Mouse (Mus musculus): ENCODE results near the gene Fam129a.

Gene Fam129a

DNA sequence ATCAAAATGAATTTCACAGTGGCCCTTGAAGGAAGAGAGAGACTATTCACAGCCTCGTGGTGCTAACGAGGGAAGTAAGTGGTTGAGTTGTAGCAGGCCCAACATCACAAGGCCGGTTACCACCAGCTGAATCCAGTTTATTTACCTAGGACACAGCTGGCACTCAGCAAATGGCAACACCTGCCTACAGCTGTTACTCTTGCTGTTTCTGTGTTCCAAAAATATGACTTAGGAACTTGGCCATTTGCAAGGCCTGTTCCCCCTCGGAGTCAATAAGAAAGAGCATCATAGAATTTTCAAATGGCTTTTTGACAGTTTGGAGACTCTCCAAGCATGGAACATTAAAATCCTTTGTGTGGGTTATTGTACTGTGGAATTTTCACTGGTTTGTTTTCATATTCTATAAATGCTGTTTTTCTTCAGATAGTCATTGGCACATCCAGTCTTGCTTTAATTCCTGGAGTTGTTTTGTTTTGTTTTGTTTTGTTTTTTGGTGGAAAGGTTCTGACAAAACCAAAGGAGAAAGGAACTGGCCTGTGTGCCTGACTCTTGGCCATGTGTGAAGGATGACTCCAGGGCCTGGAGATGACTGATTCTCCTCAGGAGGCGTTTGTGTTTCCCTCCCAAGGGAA is 139.6 kb downstream of the Fam129a start:
- TF ChIP-seq GATA4 (IDR thresholded peaks at IDR 0.05; ENCODE audit: insufficient replicate concordance, low read length) = no peak

DNA sequence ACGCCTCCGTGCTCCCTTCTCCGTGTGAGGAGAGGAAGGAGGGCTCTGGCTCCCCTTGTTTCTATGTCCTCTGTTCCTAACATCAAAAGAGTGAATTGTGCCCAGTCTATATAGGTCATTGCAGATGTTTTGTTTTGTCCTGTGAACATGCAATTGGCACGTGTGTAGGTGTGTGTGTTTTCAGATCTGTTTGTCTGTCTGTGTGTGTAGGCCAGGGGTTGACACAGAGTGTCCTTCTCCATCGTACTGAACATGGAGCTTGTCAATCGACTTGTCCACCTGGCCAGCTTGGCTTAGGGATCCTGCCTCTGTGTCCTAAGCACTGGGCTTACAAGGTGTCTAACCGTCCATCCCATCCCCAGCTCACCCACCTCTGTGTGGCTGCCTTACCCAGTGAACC is 140.1 kb downstream of the Fam129a start:
- TF ChIP-seq GATA4 (IDR thresholded peaks at IDR 0.05; ENCODE audit: insufficient replicate concordance, low read length) = no peak

DNA sequence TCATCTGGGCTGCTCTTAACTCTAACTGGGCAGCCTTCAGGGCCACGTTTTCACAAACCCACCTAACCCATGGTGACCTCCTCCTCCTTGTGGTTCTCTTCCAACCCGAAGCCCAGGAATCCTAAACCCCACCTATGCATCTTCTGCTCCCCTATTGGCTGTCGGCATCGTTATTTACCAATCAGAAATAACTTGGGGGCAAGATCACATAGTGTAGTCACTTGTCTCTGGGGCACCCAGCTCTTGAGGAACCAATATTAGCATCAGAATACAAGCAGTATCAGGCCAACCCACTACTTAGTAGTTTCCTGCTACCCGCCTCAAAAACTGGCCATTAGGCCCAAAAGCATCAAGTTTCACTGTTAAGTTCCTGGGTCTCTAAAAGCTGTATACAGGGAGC is 141.7 kb downstream of the Fam129a start:
- no peak for TF ChIP-seq GATA4 (IDR thresholded peaks at IDR 0.05; ENCODE audit: insufficient replicate concordance, low read length)

DNA sequence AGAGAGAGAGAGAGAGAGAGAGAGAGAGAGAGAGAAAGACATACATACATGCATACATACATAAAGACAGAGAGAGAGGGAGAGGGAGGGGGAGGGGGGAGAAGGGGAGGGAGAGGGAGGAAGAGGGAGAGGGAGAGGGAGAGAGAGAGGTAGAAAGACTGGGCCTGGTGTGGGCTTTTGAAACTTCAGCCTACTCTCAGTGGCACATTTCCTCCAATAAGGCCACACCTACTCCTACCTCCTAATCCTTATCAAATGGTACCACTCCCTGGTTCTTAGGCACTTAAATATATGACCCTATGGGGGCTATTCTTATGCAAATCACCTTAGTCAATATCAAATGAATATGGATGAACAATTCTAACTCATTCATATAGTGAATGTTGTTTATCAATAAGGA is 142.6 kb downstream of the Fam129a start:
- no peak for TF ChIP-seq GATA4 (IDR thresholded peaks at IDR 0.05; ENCODE audit: insufficient replicate concordance, low read length)

DNA sequence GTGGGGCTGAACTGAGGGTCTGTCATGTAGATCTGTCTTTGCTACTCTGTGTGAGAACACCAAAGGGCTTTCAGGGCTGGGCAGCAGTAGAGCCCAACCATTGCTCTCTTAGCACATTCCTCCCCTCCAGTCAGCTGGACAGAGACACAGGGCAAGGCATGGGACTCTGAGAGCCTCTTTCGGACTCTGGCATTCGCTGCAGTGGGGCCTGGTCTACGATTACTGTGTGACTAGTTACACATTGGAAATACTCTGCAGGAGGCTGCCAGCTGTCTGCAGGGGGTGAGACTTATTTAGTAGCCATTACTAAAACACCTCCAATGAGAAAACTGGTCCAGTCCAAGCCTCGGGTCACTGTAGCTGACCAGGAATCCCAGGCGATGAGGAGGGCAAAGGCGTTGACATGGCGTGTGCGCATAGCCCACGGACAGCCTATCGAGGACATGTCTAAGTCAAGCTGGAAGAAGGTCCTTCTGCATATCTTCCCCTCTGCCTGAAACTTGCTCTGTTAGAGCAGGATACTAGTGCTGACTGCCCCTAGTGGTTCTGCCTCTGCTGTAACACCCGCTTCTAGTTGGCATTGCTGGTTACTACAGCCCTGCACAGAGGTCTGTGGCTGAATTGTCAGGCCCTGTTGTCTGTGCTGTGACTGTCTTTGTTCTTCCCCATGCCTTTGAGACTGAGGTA is 145.2 kb downstream of the Fam129a start:
- no peak for TF ChIP-seq GATA4 (IDR thresholded peaks at IDR 0.05; ENCODE audit: insufficient replicate concordance, low read length)

DNA sequence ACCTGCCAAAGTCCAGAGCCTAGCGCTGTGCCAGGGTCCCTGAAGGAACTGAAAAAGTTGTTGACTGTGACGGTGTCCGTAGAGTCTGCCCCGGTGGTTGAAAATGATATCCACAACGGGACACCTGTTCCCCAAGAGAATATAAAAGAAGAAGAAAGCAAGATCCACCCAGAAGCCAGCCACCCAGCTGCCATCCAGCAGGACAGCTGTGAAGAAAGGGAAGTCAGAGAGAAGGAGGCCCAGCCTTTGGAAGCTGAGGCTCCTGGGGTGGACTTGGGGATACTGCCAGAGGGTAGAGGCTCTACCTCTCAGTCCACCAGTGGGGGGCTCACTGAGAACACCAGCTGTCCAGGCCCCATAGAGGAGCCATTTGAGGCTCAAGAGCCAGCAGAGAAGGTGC is 146.6 kb downstream of the Fam129a start:
- TF ChIP-seq GATA4 (IDR thresholded peaks at IDR 0.05; ENCODE audit: insufficient replicate concordance, low read length) = no peak

DNA sequence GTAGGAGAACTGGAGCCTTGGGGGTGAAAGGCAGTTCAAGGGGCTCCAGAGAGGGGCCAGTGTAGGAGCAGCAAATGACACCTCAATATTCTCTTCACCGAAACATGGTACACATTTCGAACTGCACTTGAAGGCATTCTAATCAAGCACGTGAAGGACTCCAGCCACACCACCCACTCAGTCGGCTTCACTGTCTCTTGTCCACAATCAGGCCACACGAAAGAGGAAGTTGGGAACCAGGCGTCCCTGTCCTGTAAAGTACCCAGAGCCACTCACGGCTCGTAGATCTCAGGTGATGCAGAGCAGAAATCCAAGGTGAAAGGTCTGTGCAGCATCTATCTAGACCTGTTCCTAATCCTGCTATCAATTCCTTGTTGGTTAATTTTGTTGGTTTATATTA is 147.6 kb downstream of the Fam129a start:
- no peak for TF ChIP-seq GATA4 (IDR thresholded peaks at IDR 0.05; ENCODE audit: insufficient replicate concordance, low read length)

DNA sequence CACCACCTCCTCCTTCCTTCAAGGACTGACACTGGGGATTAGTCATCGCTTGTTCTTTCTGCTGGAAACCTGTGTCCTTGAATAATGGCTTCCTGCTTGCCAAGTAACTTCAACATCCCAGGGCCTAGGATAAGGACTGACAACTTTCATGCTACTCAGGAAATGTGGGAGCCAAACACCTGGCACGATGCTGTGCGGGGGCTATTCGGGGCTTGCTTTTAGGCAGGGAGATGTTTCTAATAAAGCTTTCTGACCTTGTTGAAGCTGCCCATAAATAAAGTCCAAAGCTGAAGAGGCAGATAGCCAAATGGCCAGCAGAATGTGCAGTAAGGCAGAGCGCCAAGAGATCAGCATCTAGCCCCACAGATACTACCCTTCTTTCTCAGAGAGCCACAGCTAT is 148.9 kb downstream of the Fam129a start:
- TF ChIP-seq GATA4 (IDR thresholded peaks at IDR 0.05; ENCODE audit: insufficient replicate concordance, low read length) = no peak

DNA sequence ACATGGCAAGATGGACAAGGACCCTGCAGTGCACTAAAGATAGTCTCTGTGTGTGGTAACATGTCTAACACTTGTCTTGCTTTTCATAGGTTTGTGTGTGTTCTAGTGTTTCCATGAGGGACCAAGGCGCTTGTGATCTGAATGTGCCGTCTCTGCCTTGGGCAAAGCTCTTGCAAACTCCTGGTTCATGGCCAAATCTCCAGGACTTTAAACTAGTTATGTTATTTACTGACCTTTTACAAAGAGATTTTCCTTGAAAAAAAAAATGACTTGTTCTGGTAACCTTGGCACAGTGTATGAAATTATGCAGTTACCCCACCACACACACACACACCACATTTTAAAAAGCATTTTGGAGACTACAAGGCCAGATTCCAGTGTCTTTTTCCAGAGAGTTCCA is 149.6 kb downstream of the Fam129a start:
- no peak for TF ChIP-seq GATA4 (IDR thresholded peaks at IDR 0.05; ENCODE audit: insufficient replicate concordance, low read length)

DNA sequence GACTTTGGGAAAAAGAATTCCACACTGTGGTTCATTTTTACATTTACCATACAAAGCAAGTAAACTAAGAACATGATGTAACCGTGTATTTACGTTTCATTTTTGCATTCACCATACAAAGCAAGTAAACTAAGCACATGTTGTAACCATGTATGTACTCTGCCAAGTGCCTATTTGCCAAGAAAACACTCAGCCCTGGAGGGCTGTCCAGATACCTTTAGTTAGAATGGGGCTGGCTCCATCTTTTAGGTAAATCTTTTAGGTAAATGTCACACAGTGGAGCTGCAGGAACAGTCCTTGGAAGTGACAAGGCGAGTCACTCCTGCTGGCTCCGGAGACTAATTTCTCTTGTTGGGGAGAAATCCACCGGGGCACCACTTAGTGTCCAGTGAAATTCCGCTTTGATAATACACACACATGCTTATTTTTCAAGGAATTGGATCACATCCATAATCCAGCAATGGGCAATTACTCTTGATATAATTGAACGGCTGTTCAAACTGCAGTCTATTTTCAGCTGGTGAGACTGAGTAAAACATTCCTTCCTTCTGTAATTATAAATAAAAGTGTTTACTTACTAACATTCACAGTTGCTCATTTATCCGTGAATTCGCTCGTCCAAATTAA is 150.5 kb downstream of the Fam129a start:
- no peak for TF ChIP-seq GATA4 (IDR thresholded peaks at IDR 0.05; ENCODE audit: insufficient replicate concordance, low read length)

DNA sequence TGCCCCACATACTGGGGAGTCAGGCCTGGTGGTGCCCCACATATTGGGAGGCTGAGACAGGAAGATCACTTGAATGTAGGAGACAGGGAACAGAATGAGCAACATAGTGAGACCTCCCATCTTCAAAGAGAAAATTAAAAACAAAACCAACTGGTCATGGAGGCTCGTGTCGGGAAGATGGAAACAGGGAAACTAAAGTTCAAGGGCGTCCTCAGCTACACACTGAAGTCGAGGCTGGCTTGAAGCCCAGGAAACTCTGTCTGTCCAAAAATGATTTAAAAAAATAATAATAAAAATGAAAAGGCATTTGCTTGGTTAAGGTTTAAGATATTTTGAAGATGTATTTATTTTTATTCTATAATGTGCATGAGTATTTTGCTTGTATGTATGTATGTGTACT is 152.8 kb downstream of the Fam129a start:
- TF ChIP-seq GATA4 (IDR thresholded peaks at IDR 0.05; ENCODE audit: insufficient replicate concordance, low read length) = no peak

DNA sequence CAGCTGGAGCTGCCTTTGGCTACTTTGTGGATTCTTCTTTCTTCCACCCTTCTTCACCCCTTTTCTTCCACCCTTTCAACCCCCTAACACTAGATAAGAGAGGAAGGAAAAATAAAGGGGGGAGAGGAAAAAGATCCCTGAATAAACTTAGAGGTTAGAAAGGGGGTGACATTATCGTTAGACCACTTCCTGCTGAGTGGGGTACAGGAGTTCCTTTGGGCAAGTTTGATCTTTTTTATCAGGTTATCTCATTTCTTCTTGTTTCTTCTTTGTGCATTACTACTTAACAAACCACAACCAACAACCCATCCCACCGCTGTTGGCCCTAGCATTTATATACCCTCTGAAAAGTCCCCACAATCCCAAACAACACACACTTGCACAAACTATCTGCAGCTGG is 154.6 kb downstream of the Fam129a start:
- TF ChIP-seq GATA4 (IDR thresholded peaks at IDR 0.05; ENCODE audit: insufficient replicate concordance, low read length) = no peak

DNA sequence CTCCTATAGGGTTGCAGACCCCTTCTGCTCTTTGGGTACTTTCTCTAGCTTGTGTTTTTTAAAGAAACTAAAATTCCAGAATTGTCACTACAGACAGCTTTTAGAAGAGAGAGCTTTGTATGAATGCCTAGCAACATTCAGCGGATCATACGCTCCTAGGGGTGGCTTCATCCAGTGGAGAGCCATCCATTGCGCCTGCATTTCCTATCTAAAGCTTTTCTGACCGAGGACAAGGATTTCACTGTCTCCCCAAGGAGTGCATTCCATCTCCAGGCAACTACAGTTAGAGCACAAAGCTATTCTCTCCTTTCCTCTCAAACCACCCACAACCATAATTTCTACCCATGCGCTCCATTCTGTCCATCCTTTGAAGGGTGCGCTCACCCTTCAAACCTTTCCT is 155.4 kb downstream of the Fam129a start:
- no peak for TF ChIP-seq GATA4 (IDR thresholded peaks at IDR 0.05; ENCODE audit: insufficient replicate concordance, low read length)

DNA sequence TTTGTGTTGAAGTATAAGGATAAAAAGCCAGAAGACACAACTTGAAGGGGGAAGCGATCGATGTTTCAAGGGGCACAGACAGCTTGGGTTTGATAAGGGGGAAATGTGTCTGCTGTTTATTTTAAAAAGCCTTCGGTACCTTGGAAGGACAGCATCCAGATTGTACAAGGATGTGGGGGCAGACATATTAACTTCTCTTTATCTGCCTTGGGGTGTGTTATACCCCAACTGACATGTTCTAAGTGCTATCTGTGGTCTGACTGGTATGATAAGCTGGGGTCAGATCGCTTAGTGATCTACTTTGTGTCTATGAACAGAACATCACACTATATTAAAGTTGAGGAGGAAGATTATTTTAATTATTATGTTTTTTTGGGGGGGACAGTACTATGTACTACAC is 157.2 kb downstream of the Fam129a start:
- no peak for TF ChIP-seq GATA4 (IDR thresholded peaks at IDR 0.05; ENCODE audit: insufficient replicate concordance, low read length)

DNA sequence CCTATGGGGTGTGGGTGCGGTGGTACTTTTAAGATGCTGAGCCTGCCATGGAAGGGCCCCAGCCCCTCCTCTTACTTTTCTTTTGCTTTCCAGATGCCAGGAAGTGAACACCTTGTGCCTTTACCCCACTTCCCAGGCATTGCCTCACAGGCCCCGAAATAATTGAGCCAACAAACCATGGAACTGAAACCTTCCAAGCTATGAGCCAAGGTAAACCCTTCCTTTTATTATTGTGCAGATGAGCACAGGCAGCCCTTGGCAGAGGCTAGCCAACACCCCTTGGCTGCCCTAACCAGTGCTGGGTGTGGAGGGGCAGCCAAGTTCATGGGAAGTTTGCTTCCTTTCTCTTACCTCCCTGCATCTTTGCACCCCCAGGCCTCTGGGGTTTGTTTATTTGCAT is 166.2 kb downstream of the Fam129a start:
- no peak for TF ChIP-seq GATA4 (IDR thresholded peaks at IDR 0.05; ENCODE audit: insufficient replicate concordance, low read length)

DNA sequence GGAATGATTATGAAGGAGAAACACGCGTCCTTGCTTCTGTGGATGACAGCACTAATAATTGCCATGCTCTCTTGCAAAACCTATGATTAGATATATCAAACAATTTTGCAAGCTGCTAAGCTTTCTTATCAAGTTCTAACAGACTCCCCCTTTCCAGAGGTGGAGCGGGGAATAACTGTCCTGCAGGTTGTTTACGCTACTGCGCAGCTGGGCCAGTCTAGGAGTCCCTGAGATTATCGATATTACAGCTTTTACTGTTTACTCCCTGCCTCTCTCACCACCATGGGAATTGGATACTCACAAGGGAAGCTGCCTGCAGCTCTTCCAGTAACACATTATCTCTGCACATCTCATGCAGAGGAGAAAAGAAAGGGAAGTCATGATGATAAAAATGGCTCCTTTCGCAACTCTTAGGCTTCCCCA is 170.2 kb downstream of the Fam129a start:
- no peak for TF ChIP-seq GATA4 (IDR thresholded peaks at IDR 0.05; ENCODE audit: insufficient replicate concordance, low read length)

All from liver, adult (tissue).